Mouse (Mus musculus): ENCODE results near the gene Pdia5.

The Pdia5 gene

GRCm38 (mm10) chr16:35442026-35442415 is 48.7 kb downstream of the Pdia5 start:
- DNase-seq (ENCODE audit: low read depth, low spot score) = peak; percentile 67

- no peak for DNase-seq (ENCODE audit: low read depth, low spot score)
These were observed 49.2 kb downstream of the Pdia5 start for GRCm38 (mm10) chr16:35441346-35442025.

- DNase-seq (ENCODE audit: low read depth, low spot score) = no peak
These were observed 51.6 kb downstream of the Pdia5 start for GRCm38 (mm10) chr16:35439046-35439445.

DNA sequence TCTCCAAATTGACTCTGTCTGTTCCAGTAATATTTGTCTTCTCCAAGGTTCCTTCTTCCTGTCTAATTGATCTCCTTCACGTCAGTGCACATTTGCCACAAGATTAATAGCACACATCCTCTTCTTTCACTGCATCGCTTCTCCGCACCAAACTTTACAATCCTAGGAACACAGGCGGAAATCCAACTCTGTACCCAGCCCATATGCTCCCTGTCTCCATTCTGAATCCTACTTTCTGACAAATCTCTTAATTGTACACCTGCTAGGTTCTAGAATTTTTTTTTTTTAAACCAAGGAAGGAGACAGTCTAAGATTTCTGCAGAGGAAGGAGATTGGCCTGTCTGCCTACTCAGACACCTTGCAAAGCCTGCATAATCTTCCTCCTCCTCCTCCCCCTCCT is 59.1 kb downstream of the Pdia5 start:
- no peak for DNase-seq (ENCODE audit: low read depth, low spot score)

- no peak for DNase-seq (ENCODE audit: low read depth, low spot score)
These were observed 65.7 kb downstream of the Pdia5 start for GRCm38 (mm10) chr16:35424926-35425325.

DNA sequence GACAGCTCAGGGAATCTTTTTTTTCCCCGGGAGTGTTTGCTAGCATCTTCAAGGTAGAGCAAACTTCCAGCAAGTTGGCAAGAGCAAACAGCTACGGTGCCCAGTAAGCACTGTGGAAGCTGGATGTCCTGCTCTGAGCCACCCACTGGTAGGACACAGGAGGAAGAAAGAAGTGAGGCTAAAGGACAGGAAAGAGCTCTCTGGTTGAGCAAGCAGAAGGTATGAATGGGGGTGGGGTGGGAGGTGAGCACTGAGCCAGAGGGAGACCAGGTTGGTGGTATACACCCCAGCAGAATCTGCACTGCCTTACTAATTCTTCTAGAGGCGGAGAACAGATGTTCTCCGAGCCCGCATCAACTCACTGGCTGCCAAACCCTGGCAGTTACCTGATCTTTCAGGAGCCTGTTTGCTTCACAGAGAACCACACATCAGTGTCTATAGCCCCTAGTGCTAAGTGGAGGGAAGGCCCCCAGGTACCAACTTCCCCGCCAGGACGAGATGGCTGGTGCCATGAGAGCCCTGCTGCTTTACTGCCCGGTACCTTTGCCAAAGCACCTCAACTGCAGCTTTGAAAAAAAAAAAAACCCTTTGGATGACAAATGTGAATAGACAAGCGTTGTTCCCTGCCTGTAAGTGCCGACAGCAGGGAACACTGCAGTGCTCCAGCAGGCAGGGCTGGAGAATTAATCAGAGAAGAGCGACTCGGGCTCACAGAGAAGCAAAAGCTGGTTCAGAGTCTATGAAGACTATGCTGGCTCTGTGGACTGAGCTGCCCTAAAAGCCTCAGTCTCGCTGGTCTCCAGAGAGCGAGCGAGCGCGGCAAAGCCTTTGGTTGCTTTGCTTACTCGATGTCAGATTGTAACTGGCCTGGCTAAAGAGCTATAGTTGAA is 67.2 kb downstream of the Pdia5 start:
- DNase-seq (ENCODE audit: low read depth, low spot score) = no peak

DNA sequence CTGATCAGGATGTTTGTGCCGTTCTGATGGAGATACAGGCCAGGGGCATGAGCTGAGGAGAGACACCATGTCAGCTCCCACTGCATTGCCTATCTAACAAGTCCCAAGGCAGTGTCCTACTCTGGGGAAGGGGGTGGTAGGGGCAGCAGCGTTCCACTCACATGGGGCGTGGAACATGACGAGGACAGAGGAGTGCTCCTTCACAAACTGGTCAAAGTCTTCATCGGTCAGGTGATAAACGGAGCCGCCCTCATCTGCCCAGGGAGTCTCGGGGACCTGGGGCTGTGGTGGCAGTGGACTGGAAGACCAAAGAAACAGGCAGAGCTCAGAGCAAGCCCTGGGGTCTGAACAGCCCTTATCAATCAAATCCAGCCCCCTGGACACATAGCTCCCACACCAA is 68.0 kb downstream of the Pdia5 start:
- no peak for DNase-seq (ENCODE audit: low read depth, low spot score)

- DNase-seq (ENCODE audit: low read depth, low spot score) = peak; percentile 52
These were observed 68.5 kb downstream of the Pdia5 start for GRCm38 (mm10) chr16:35422141-35422540.

DNA sequence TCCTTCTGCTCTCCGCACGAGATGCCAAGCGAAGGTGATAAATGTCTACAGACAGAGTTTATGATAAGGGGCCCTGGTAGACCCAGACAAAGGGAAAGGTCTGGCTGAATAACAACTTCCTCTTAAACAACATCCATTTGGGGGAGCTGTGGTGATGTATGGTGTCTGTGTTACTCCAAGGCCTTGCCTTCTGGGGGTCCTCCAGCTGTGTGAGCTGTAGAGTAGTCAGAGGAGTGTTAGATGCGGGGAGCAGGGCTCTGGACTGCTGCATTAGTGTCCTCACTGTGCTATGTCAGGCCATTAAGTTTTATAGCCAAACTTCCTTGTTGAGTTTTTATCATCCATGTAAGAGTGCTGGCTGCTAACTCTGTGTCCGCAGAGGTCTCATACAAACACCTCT is 76.1 kb downstream of the Pdia5 start:
- DNase-seq (ENCODE audit: low read depth, low spot score) = no peak

DNA sequence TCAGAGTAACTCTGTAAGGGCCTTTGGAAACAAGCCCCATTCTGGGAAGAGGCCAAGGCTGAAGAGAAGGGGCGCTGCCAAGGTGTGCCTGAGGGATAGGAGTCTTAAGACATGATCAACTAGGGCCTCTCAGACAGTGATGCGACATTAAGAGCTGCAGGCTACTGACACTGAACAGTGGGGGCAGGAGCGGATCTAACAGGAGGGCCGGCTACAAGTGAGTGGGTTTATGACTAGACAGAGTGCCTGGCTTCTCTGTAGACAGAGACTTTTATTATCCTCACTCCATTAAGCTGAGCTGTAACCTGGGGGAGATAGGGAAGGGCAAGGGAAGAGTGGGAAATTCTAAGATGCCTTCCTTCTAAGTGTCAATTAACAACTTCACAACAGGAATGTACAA is 84.0 kb downstream of the Pdia5 start:
- no peak for DNase-seq (ENCODE audit: low read depth, low spot score)

DNA sequence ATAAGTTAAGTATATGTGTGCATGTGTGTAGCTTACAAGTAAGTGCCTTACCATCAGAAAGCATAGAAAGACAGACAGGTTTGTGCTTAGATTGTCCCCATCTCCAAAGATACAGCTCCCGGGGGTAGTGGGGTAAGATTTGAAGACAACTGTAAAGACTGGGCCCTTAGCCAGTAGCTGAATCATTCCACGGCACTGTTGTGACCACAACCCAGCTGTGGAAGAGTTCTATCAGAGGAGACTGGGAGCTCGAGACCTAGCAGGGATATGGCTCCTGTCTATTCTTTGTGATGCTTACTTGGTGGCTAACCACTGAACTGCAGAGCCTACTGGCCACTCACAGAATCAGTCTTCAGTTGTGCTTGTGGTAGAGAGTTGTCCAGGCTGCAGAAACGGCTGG is 84.5 kb downstream of the Pdia5 start:
- DNase-seq (ENCODE audit: low read depth, low spot score) = no peak

GRCm38 (mm10) chr16:35405348-35406080 is 85.2 kb downstream of the Pdia5 start:
- no peak for DNase-seq (ENCODE audit: low read depth, low spot score)

DNA sequence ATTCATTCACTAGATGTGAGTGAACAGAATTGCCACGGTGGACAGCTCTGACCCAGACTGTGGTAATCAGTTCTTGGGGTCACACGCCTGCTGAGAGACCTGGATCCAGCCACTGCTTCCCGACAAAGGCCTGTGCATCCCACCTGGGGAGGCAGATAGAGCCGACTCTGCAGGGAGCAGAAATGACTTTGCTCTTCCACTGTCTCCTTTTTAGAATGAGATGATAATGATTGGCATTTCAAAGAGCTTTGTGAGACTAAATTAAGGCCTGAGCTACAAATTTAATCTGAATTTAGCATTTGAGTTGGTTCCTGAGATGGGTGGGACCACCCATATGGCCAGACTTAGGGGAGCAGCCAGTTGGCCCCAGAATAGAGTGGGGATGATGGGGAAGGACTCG is 85.8 kb downstream of the Pdia5 start:
- DNase-seq (ENCODE audit: low read depth, low spot score) = peak; percentile 39

DNA sequence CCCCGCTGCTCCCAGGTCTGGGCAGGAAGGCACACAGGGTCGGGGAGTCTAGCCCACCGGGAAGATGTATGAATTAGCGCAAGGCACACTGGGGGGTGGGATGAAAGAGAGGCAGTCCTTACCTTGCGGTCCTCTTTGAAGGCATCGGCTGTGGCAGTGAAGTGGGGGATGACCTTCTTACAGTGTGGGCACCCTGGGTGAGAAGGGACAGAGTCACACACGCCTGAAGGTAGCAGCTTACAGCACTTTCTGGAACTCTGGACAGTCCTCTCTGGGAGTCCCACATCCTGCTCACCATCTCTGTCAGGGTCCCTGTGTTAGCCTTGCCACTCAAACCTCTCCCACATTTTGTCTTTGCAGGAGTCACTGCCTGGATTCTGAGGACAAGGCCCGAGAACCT is 86.8 kb downstream of the Pdia5 start:
- DNase-seq (ENCODE audit: low read depth, low spot score) = no peak

GRCm38 (mm10) chr16:35403356-35403755 is 87.3 kb downstream of the Pdia5 start:
- DNase-seq (ENCODE audit: low read depth, low spot score) = no peak

- no peak for DNase-seq (ENCODE audit: low read depth, low spot score)
These were observed 97.9 kb downstream of the Pdia5 start for GRCm38 (mm10) chr16:35392813-35393212.

GRCm38 (mm10) chr16:35385654-35386053 is 105.0 kb downstream of the Pdia5 start:
- DNase-seq (ENCODE audit: low read depth, low spot score) = no peak

GRCm38 (mm10) chr16:35380048-35380447 is 110.6 kb downstream of the Pdia5 start:
- no peak for DNase-seq (ENCODE audit: low read depth, low spot score)

DNA sequence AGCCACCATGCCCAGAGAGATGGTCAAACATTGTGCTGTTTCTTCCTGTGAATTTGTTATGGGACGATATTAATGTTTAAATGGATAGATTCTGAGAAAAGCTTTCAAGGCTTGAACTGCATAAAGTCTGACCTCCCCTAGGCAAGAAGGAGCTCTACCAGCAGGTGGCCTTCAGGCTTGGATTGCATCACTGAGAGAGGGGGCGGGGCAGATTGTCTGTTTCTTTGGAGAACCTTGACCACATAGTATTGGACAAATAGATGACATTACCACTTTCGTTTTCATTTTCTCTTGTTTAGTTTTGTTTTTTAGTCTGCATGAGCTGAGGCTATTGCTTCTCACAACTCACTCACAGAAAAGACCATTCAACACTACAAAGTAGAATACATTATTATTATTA is 111.3 kb downstream of the Pdia5 start:
- peak; percentile 15 for DNase-seq (ENCODE audit: low read depth, low spot score)

- no peak for DNase-seq (ENCODE audit: low read depth, low spot score)
These were observed 126.6 kb downstream of the Pdia5 start for GRCm38 (mm10) chr16:35364063-35364428.

GRCm38 (mm10) chr16:35363150-35364062 is 127.3 kb downstream of the Pdia5 start, which contains the start of gene Sec22a:
TSS of gene Sec22a (minus strand) at chr16:35363918.
- peak; percentile 98 for DNase-seq (ENCODE audit: low read depth, low spot score)
